Mouse (Mus musculus) gastrocnemius, postnatal 25 days (tissue): ENCODE data around the gene Lrrc34. TPM values are rescaled to one million over a fixed set of nuclear protein-coding genes. Genes with fewer than 3 reads are reported as not detected.

ENCODE experiments used
- DNase-seq: peaks from one replicate; pipeline ENCODE4 v3.0.0; 2022
- total RNA-seq, 2 experiments: library from RNA; stranded (reverse); gene quantifications; 1 replicate in 1 of 2; 2 replicates in 1 of 2; pipeline ENCODE4 v1.2.3; 2021

Lrrc34 gene
- total RNA-seq, 2 experiments from 2014 or later, result not detected

- DNase-seq, result peak; percentile 11
Observed at GRCm38 (mm10) chr3:30599711-30600545, 47.7 kb downstream of the Lrrc34 start, which contains the start of gene Actrt3. Gene Actrt3 (minus strand): TSS chr3:30599939.

- DNase-seq, result no peak
Observed at GRCm38 (mm10) chr3:30597271-30597670, 50.4 kb downstream of the Lrrc34 start.

GRCm38 (mm10) chr3:30595111-30595832, 52.4 kb downstream of the Lrrc34 start:
- peak; percentile 32 for DNase-seq

- no peak for DNase-seq
Observed at GRCm38 (mm10) chr3:30593719-30594485, 53.8 kb downstream of the Lrrc34 start.

- no peak for DNase-seq
Observed at GRCm38 (mm10) chr3:30592418-30592853, 55.2 kb downstream of the Lrrc34 start.

GRCm38 (mm10) chr3:30588865-30589264, 58.8 kb downstream of the Lrrc34 start:
- DNase-seq, result no peak

Other genes starting within 250 kb of the Lrrc34 start
- 1 to 10 TPM; 6.7 to 8.8 TPM for gene Mecom, start 99.9 kb downstream of the Lrrc34 start, total RNA-seq
- gene Actrt3, start 47.9 kb downstream of the Lrrc34 start, total RNA-seq, result not detected
- gene Mynn, start 45.8 kb downstream of the Lrrc34 start, total RNA-seq, result 1 to 10 TPM; 9.0 to 9.3 TPM
- gene Lrriq4, start 3.4 kb downstream of the Lrrc34 start, total RNA-seq, result not detected
- gene Lrrc31, start 52.0 kb upstream of the Lrrc34 start, total RNA-seq, result not detected
- gene Samd7, start 98.4 kb upstream of the Lrrc34 start, total RNA-seq, result not detected
- gene Sec62, start 145.0 kb upstream of the Lrrc34 start, total RNA-seq, result 10 to 100 TPM; 26.7 to 29.6 TPM
- under 1 TPM; 0.41 to 0.78 TPM for gene Gpr160, start 208.1 kb upstream of the Lrrc34 start, total RNA-seq